Mouse (Mus musculus) liver, embryonic 14.5 days (tissue): ENCODE results near the gene Csrp1. TPM values are rescaled to one million over a fixed set of nuclear protein-coding genes. Genes with fewer than 3 reads are reported as not detected.

Experiments
- ATAC-seq: fragments of 200-750 bp; cut with Nextera tagmentation; 2 replicates; pipeline ENCODE4 v1.8.0; 2017; ENCODE audit warnings: moderate number of reproducible peaks, mild to moderate bottlenecking, moderate library complexity; ENCODE audit not compliant: insufficient read depth
- DNase-seq, 3 experiments: peaks; one replicate each; pipeline ENCODE4 v3.0.0-alpha.2; 2012 to 2013; ENCODE audit warnings: low read depth in 3 of 3, low spot score in 3 of 3
- H3K27ac ChIP-seq: fragments of 300-500 bp; sonication (generic); 2 replicates; pipeline ENCODE4 v1.5.1; 2014; ENCODE audit warnings: moderate library complexity, mild to moderate bottlenecking, control low read depth, inconsistent platforms
- H3K27me3 ChIP-seq: fragments of 300-500 bp; sonication (generic); 2 replicates; pipeline ENCODE4 v1.6.1; 2014; ENCODE audit warnings: mild to moderate bottlenecking, low read length, moderate library complexity; ENCODE audit not compliant: control insufficient read depth, insufficient read depth
- H3K36me3 ChIP-seq: fragments of 300-500 bp; sonication (generic); replicated peaks from 2 replicates; pipeline ENCODE4 v1.6.1; 2014; ENCODE audit warnings: low read depth; ENCODE audit not compliant: control insufficient read depth, insufficient read depth
- H3K4me1 ChIP-seq, 2 experiments: fragments of 200-500 bp in 1 of 2; fragments of 300-500 bp in 1 of 2; sonication (generic) in 1 of 2; replicated peaks; 2 replicates each; pipeline ENCODE4 v1.6.1; 2012 to 2014; ENCODE audit warnings: antibody characterized with exemption in 1 of 2, inconsistent platforms in 1 of 2, low read length in 1 of 2; ENCODE audit not compliant: control insufficient read depth in 2 of 2, insufficient read depth in 2 of 2
- H3K4me2 ChIP-seq: fragments of 300-500 bp; sonication (generic); 2 replicates; pipeline ENCODE4 v1.6.1; 2014; ENCODE audit warnings: low read depth, mild to moderate bottlenecking, control low read depth, moderate library complexity
- H3K4me3 ChIP-seq, 2 experiments: fragments of 200-500 bp in 1 of 2; fragments of 300-500 bp in 1 of 2; sonication (generic) in 1 of 2; 2 replicates each; pipeline ENCODE4 v1.5.1; 2012 to 2014; ENCODE audit warnings: low read depth in 2 of 2, low read length in 2 of 2, mild to moderate bottlenecking in 2 of 2, control low read depth in 1 of 2, inconsistent platforms in 1 of 2, moderate library complexity in 1 of 2; ENCODE audit not compliant: insufficient read depth in 1 of 2
- H3K9ac ChIP-seq: fragments of 300-500 bp; sonication (generic); replicated peaks from 2 replicates; pipeline ENCODE4 v1.6.1; 2014; ENCODE audit warnings: mild to moderate bottlenecking, control low read depth, moderate library complexity
- H3K9me3 ChIP-seq: fragments of 300-500 bp; sonication (generic); 2 replicates; pipeline ENCODE4 v1.6.1; 2016; ENCODE audit warnings: low read length, mixed read lengths; ENCODE audit not compliant: control insufficient read depth
- CTCF ChIP-seq: IDR thresholded peaks from 2 replicates; pipeline ENCODE4 v1.5.1; 2016; ENCODE audit warnings: antibody characterized with exemption, low read depth, control low read depth
- EP300 ChIP-seq: IDR thresholded peaks from 2 replicates; pipeline ENCODE4 v1.6.1; 2016; ENCODE audit warnings: antibody characterized with exemption, low read depth
- WGBS: fragments of 180-500 bp; shearing (Covaris S2); extraction: QIAGEN DNeasy Blood & Tissue Kit; methylation state at CpG from one replicate; pipeline ENCODE4 v1.1.7; 2014; ENCODE audit not compliant: insufficient replicate concordance; 5-methylcytosine and 5-hydroxymethylcytosine counted together
- polyA plus RNA-seq, 2 experiments: library from polyadenylated mRNA; depleted of rRNA in 1 of 2; stranded (reverse) in 1 of 2; unstranded in 1 of 2; fragments of >200 nt; fragmentation: Nextera tagmentation in 1 of 2; extraction: Ambion mirVana in 1 of 2; gene quantifications; 2 replicates each; pipeline versions ENCODE4 v1.2.1 to v1.2.3; 2012 to 2014

Gene Csrp1
- polyA plus RNA-seq, 2 experiments, result 33.8 to 35.7 TPM

GRCm38 (mm10) chr1:135763503-135764205 is 43.8 kb downstream of the Csrp1 start:
- WGBS, result 65% methylated on average over 9 of the region's 9 CpGs
- Histone ChIP-seq H3K9me3 (no peaks in the 10 kb centered on the region), H3K36me3 (no peaks in the 10 kb centered on the region), H3K27me3 (peaks cover 27% of the 10 kb centered on the region), H3K4me2 (no peak overlapping the region), H3K4me3 (no peak overlapping the region), H3K9ac (no peak overlapping the region), H3K4me1 (peaks cover 0 to 3% of the 10 kb centered on the region in 2 experiments; a peak in 2 of 4 replicates), H3K27ac (no peak overlapping the region)
- DNase-seq (no peak), ATAC-seq (no peak)
- no peak for TF ChIP-seq EP300
- no peak for TF ChIP-seq CTCF

GRCm38 (mm10) chr1:135764206-135764528 is 44.3 kb downstream of the Csrp1 start:
- TF ChIP-seq EP300, result no peak
- TF ChIP-seq CTCF, result no peak
- no peak overlapping the region for H3K4me2 ChIP-seq
- peaks cover 27% of the 10 kb centered on the region for H3K27me3 ChIP-seq
- ATAC-seq, result no peak
- DNase-seq, result no peak
- peaks cover 0 to 3% of the 10 kb centered on the region in 2 experiments; a peak in 2 of 4 replicates for H3K4me1 ChIP-seq
- H3K36me3 ChIP-seq, result no peaks in the 10 kb centered on the region
- no peak overlapping the region for H3K9ac ChIP-seq
- no peaks in the 10 kb centered on the region for H3K9me3 ChIP-seq
- H3K4me3 ChIP-seq, result no peak overlapping the region
- no peak overlapping the region for H3K27ac ChIP-seq
- 53% methylated on average over 2 of the region's 2 CpGs for WGBS

GRCm38 (mm10) chr1:135765645-135766591 is 46.1 kb downstream of the Csrp1 start, which contains the start of gene Phlda3:
TSS of gene Phlda3 (plus strand) at chr1:135766119.
- ATAC-seq (peak; percentile 84), DNase-seq (peak in 2 of 3 experiments; percentile 64 to 67)
- Histone ChIP-seq H3K4me3 (peak within 1 kb of the TSS; percentile 23 to 57), H3K9me3 (no peaks in the 10 kb centered on the region), H3K36me3 (no peaks in the 10 kb centered on the region), H3K27ac (no peak within 1 kb of the TSS), H3K4me1 (peaks cover 0 to 3% of the 10 kb centered on the region in 2 experiments; a peak in 2 of 4 replicates), H3K4me2 (peak within 1 kb of the TSS; percentile 72), H3K9ac (peak within 1 kb of the TSS; percentile 25), H3K27me3 (peaks cover 27% of the 10 kb centered on the region)
- WGBS, result under 1% methylated on average over 90 of the region's 90 CpGs
- TF ChIP-seq EP300, result no peak
- no peak for TF ChIP-seq CTCF

GRCm38 (mm10) chr1:135766592-135767306 is 46.9 kb downstream of the Csrp1 start:
- H3K4me2 ChIP-seq, result peak overlapping the region; percentile 72
- H3K9me3 ChIP-seq, result no peaks in the 10 kb centered on the region
- no peak for TF ChIP-seq EP300
- TF ChIP-seq CTCF, result no peak
- H3K4me1 ChIP-seq, result peaks cover 0 to 3% of the 10 kb centered on the region in 2 experiments; a peak in 2 of 4 replicates
- H3K27ac ChIP-seq, result no peak overlapping the region
- peaks cover 27% of the 10 kb centered on the region for H3K27me3 ChIP-seq
- H3K36me3 ChIP-seq, result no peaks in the 10 kb centered on the region
- 34% methylated on average over 30 of the region's 30 CpGs for WGBS
- no peak overlapping the region; the same call in 1 of the 2 replicates for H3K9ac ChIP-seq
- no peak for ATAC-seq
- peak overlapping the region; percentile 19 to 57 for H3K4me3 ChIP-seq
- no peak for DNase-seq
